Mouse (Mus musculus): ENCODE results near the gene Bcas3. TPM values are rescaled to one million over a fixed set of nuclear protein-coding genes. Genes with fewer than 3 reads are reported as not detected.
A peak's percentile ranks its signal among the peaks of the same experiment; 100 is the strongest.

The Bcas3 gene
- polyA plus RNA-seq, 1 experiment from 2014 or later, result 19.1 TPM

DNA sequence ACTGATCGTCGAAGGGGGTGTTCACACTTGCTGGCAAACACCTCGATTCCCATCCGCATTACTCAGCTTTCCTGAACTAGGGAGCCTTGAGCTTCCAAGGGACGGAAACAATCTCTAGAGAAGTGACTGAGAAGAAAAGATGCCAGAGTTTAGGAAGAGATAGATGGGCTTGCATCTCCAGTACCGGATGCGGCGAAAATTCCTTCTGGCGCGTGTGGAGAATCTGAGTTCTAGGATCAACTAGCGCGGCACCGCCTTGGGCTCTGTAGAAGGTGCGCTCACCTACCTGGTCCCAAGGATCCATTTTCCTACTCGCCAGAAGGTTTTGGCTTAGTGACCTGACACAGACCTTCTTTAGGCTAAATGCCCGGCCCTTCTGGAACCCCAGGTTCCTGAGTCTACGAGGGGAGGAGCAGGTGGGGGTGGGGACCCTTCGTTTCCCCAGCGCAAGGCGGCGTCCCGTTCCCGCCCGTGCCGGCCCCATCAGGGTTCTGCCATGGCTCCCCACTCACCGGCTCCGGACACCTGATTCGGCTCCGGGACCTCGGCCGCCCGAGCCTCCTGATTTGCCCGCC is 478.8 kb downstream of the Bcas3 start:
- peak overlapping the region; percentile 49 for H3K4me2 ChIP-seq (ENCODE audit: low read depth, low read length)
- no peak overlapping the region for H3K27ac ChIP-seq (ENCODE audit: low read length)
- no peak for ATAC-seq (ENCODE audit: low read depth)
- no peaks in the 10 kb centered on the region for H3K36me3 ChIP-seq (ENCODE audit: control insufficient read depth, insufficient read depth)
- 0 out of 2 replicates have a peak overlapping the region, but pooled peaks have one; percentile 9 for H3K9ac ChIP-seq (ENCODE audit: low read depth, low read length)
- H3K27me3 ChIP-seq (ENCODE audit: control insufficient read depth, insufficient read depth, low read depth, low read length), result peaks cover 100% of the 10 kb centered on the region
- no peaks in the 10 kb centered on the region for H3K9me3 ChIP-seq (replicated peaks; ENCODE audit: control insufficient read depth, low read length)
- H3K4me3 ChIP-seq (ENCODE audit: low read depth, low read length), result peak overlapping the region; percentile 49
- WGBS (ENCODE audit: insufficient replicate concordance), result 2% methylated on average over 33 of the region's 33 CpGs
- peaks cover 14% of the 10 kb centered on the region for H3K4me1 ChIP-seq (ENCODE audit: control insufficient read depth, low read depth, low read length)

DNA sequence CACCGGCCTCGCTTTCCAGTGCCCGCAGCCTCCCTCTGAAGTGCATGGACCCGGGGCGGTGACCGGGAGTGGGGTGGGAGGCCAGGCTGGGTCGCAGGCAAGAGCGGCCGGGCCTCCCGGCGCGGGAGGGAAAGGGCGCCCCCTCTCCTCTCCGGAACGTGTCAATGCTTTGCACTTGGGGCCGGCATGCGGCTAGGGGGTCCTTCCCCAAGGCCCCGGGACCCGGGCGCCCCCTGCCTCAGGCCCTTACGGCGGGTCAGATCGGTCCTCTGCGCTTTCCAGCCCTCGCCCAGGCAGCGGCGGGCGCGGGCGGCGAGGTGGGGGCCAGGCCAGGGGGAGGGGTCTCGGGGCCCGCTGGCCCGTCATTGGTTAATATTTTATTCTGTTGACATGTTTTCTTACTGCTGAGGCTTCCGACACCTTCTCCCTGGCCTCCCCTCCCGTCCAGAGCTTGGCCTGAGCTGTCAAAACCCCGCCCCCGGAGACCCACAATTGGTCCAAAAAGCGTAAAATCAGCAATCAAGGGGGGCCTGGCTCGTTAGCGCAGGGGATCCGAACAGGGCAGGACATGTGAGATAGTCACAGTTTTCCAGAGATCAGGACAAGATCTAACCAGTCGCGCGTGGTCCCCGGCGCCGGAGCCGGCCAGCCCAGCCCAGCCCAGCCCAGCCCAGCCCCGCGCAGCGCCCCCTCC is 479.4 kb downstream of the Bcas3 start, which contains the start of gene Tbx2:
Gene Tbx2, plus strand, starts transcription at position 321 of the 694 bp plus-strand sequence.
- peak; percentile 64 for ATAC-seq (ENCODE audit: low read depth)
- 1% methylated on average over 46 of the region's 52 CpGs for WGBS (ENCODE audit: insufficient replicate concordance)
- Histone ChIP-seq H3K27me3 (ENCODE audit: control insufficient read depth, insufficient read depth, low read depth, low read length) (peaks cover 100% of the 10 kb centered on the region), H3K4me2 (ENCODE audit: low read depth, low read length) (peak within 1 kb of the TSS; percentile 49), H3K4me3 (ENCODE audit: low read depth, low read length) (peak within 1 kb of the TSS; percentile 49), H3K4me1 (ENCODE audit: control insufficient read depth, low read depth, low read length) (peaks cover 10% of the 10 kb centered on the region), H3K27ac (ENCODE audit: low read length) (no peak within 1 kb of the TSS), H3K9ac (ENCODE audit: low read depth, low read length) (0 out of 2 replicates have a peak within 1 kb of the TSS, but pooled peaks have one; percentile 19), H3K36me3 (ENCODE audit: control insufficient read depth, insufficient read depth) (no peaks in the 10 kb centered on the region), H3K9me3 (replicated peaks; ENCODE audit: control insufficient read depth, low read length) (no peaks in the 10 kb centered on the region)

DNA sequence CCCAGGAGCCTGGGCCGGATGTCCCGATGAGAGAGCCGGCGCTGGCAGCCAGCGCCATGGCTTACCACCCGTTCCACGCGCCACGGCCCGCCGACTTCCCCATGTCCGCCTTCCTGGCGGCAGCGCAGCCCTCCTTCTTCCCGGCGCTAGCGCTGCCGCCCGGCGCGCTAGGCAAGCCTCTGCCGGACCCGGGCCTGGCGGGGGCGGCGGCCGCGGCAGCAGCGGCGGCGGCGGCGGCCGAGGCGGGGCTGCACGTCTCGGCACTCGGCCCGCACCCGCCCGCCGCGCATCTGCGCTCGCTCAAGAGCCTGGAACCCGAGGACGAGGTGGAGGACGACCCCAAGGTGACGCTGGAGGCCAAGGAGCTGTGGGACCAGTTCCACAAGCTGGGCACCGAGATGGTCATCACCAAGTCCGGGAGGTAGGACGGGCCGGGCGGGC is 480.1 kb downstream of the Bcas3 start:
- Histone ChIP-seq H3K4me3 (ENCODE audit: low read depth, low read length) (peak overlapping the region; percentile 49), H3K4me2 (ENCODE audit: low read depth, low read length) (peak overlapping the region; percentile 49), H3K9ac (ENCODE audit: low read depth, low read length) (0 out of 2 replicates have a peak overlapping the region, but pooled peaks have one; percentile 19), H3K36me3 (ENCODE audit: control insufficient read depth, insufficient read depth) (no peaks in the 10 kb centered on the region), H3K9me3 (replicated peaks; ENCODE audit: control insufficient read depth, low read length) (no peaks in the 10 kb centered on the region), H3K27me3 (ENCODE audit: control insufficient read depth, insufficient read depth, low read depth, low read length) (peaks cover 100% of the 10 kb centered on the region), H3K4me1 (ENCODE audit: control insufficient read depth, low read depth, low read length) (peaks cover 10% of the 10 kb centered on the region), H3K27ac (ENCODE audit: low read length) (no peak overlapping the region)
- WGBS (ENCODE audit: insufficient replicate concordance), result 0% methylated on average over 32 of the region's 54 CpGs
- ATAC-seq (ENCODE audit: low read depth), result no peak

DNA sequence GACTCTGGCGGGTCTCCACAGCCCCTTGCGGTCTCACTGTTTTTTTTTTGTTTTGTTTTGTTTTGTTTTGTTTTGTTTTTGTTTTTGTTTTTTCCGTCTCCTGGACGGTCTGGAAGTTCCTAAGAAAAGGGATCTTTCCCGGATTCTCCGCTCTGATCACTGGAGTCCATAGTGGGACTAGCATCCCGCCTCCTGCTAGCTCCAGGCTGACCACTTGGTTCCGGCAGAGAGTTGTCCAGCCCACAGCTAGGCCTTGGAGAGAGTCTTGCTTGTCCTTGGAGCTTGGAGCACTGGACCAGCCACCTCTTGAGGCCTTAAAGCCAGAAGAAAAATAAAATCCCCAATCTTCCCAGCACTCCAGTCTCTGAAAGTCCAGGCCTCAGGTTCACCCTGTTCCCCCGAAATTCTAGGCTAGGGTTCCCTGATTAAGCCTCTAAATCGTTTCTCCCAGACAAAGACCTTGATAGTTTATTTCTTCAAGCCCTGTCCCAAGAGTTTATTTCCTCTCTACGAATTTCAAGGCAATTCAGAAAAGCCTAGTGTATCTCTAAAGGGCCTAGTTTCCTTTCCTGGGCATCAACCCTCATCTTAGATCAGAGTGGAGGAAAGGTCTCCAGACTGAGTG is 480.9 kb downstream of the Bcas3 start:
- H3K9ac ChIP-seq (ENCODE audit: low read depth, low read length), result no peak overlapping the region
- H3K27me3 ChIP-seq (ENCODE audit: control insufficient read depth, insufficient read depth, low read depth, low read length), result peaks cover 100% of the 10 kb centered on the region
- WGBS (ENCODE audit: insufficient replicate concordance), result 3% methylated on average over 11 of the region's 11 CpGs

DNA sequence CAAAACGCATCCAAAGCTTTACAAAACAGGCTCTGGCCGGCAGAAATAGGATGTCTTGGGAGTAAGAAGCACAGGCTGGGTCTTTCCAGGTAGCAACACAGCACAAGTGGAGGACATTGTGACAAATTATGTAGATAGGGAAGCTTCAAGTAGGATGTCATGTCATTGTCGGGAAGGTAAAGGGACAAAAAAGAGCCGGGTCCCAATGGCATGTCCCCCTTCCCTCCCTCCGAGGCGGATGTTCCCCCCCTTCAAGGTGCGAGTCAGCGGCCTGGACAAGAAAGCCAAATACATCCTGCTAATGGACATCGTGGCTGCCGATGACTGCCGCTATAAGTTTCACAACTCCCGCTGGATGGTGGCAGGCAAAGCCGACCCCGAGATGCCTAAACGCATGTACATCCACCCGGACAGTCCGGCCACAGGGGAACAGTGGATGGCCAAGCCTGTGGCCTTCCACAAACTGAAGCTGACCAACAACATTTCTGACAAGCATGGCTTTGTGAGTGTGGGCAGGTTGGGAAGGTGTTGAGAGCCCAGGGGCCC is 481.5 kb downstream of the Bcas3 start:
- no peak overlapping the region for H3K4me2 ChIP-seq (ENCODE audit: low read depth, low read length)
- peaks cover 100% of the 10 kb centered on the region for H3K27me3 ChIP-seq (ENCODE audit: control insufficient read depth, insufficient read depth, low read depth, low read length)
- H3K4me1 ChIP-seq (ENCODE audit: control insufficient read depth, low read depth, low read length), result peaks cover 10% of the 10 kb centered on the region
- no peaks in the 10 kb centered on the region for H3K36me3 ChIP-seq (ENCODE audit: control insufficient read depth, insufficient read depth)
- H3K9ac ChIP-seq (ENCODE audit: low read depth, low read length), result no peak overlapping the region
- no peaks in the 10 kb centered on the region for H3K9me3 ChIP-seq (replicated peaks; ENCODE audit: control insufficient read depth, low read length)
- WGBS (ENCODE audit: insufficient replicate concordance), result 3% methylated on average over 17 of the region's 17 CpGs
- no peak overlapping the region for H3K4me3 ChIP-seq (ENCODE audit: low read depth, low read length)
- no peak for ATAC-seq (ENCODE audit: low read depth)
- no peak overlapping the region for H3K27ac ChIP-seq (ENCODE audit: low read length)

More for the DNA sequence above, 480.9 kb downstream of the Bcas3 start:
- ATAC-seq (ENCODE audit: low read depth), result no peak
- H3K4me1 ChIP-seq (ENCODE audit: control insufficient read depth, low read depth, low read length), result peaks cover 10% of the 10 kb centered on the region
- no peaks in the 10 kb centered on the region for H3K36me3 ChIP-seq (ENCODE audit: control insufficient read depth, insufficient read depth)
- no peak overlapping the region for H3K4me2 ChIP-seq (ENCODE audit: low read depth, low read length)
- peak overlapping the region; percentile 49 for H3K4me3 ChIP-seq (ENCODE audit: low read depth, low read length)
- H3K9me3 ChIP-seq (replicated peaks; ENCODE audit: control insufficient read depth, low read length), result no peaks in the 10 kb centered on the region
- H3K27ac ChIP-seq (ENCODE audit: low read length), result no peak overlapping the region

DNA sequence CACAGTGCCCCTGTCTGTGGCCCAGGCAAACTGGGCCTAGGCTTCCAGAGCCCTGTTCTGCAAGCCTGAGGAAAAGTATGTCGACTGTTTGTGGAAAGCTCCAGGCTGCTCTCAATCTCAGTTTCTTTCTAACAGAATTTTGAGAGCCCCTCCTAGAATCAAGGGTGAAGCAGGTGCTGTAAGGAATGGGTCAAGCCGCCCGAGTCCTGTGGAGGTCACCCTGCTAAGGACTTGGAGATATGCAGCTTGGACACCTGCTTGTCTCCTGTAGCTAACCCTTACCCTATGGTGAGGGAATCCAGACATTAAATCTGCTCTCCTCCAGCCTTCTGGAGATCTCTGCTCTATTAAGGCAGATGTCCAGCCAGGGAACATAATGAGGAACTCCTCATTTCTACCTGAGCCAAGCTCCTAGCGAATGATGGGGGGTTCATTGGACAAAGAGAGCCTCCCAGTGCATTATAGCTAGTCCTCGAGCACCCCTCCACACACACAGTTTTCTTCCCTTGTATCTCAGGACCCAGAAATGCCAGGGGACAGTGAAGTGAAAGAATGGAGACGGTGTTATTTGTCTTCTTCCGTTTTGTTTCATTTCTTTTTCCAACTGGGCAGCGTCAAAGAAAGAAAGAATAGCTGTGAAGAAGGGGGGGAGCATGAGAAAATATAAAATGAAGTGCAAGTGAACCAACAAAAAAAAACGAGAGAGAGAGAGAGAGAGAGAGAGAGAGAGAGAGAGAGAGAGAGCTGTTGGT is 482.2 kb downstream of the Bcas3 start:
- H3K36me3 ChIP-seq (ENCODE audit: control insufficient read depth, insufficient read depth), result no peaks in the 10 kb centered on the region
- no peak for ATAC-seq (ENCODE audit: low read depth)
- no peak overlapping the region for H3K9ac ChIP-seq (ENCODE audit: low read depth, low read length)
- peaks cover 100% of the 10 kb centered on the region for H3K27me3 ChIP-seq (ENCODE audit: control insufficient read depth, insufficient read depth, low read depth, low read length)
- H3K4me1 ChIP-seq (ENCODE audit: control insufficient read depth, low read depth, low read length), result peaks cover 10% of the 10 kb centered on the region
- no peaks in the 10 kb centered on the region for H3K9me3 ChIP-seq (replicated peaks; ENCODE audit: control insufficient read depth, low read length)
- WGBS (ENCODE audit: insufficient replicate concordance), result 12% methylated on average over 9 of the region's 9 CpGs
- no peak overlapping the region for H3K4me3 ChIP-seq (ENCODE audit: low read depth, low read length)
- H3K4me2 ChIP-seq (ENCODE audit: low read depth, low read length), result no peak overlapping the region
- no peak overlapping the region for H3K27ac ChIP-seq (ENCODE audit: low read length)

DNA sequence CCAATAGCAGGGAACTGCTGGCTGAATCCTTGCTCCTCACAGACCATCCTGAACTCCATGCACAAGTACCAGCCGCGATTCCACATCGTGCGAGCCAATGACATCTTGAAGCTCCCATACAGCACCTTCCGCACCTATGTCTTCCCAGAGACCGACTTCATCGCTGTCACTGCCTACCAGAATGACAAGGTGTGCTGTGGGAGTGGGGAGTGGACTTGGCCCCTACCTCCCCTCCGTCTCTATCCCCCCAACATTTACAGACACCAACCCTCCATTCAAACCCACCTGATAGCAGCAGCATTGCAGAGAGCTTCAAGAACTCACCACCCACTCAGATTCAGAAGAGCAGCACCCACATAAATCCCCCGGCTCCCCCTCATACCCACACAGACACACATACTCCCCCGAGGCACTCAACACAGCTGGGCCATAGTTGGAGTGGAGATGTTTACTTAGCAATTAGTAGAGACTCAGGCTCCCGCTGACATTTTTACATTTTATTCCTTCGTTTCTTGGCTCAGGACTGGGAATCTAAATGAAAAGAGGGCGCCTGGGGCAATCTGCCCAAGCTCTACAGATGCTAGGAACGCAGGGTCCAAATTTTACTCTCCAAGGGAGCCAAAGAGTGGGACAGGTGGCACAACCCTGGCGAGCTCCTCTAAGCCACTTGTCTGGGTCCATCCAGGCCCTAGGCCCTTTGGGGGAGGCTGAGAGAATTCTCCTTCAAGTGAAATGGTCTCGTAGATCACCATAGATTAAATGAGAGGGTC is 483.0 kb downstream of the Bcas3 start:
- no peaks in the 10 kb centered on the region for H3K9me3 ChIP-seq (replicated peaks; ENCODE audit: control insufficient read depth, low read length)
- peaks cover 10% of the 10 kb centered on the region for H3K4me1 ChIP-seq (ENCODE audit: control insufficient read depth, low read depth, low read length)
- WGBS (ENCODE audit: insufficient replicate concordance), result 8% methylated on average over 16 of the region's 16 CpGs
- H3K36me3 ChIP-seq (ENCODE audit: control insufficient read depth, insufficient read depth), result no peaks in the 10 kb centered on the region
- H3K9ac ChIP-seq (ENCODE audit: low read depth, low read length), result no peak overlapping the region
- no peak for ATAC-seq (ENCODE audit: low read depth)
- no peak overlapping the region for H3K27ac ChIP-seq (ENCODE audit: low read length)
- no peak overlapping the region for H3K4me2 ChIP-seq (ENCODE audit: low read depth, low read length)
- no peak overlapping the region for H3K4me3 ChIP-seq (ENCODE audit: low read depth, low read length)
- H3K27me3 ChIP-seq (ENCODE audit: control insufficient read depth, insufficient read depth, low read depth, low read length), result peaks cover 100% of the 10 kb centered on the region
